Mouse (Mus musculus): ENCODE measurements at regions not wholly inside any gene's neighbourhood (a gene's known extent, or its start where the extent isn't known, plus 50 kb on each side); places are given as distances from the start of the nearest gene placed in this dataset.

DNA sequence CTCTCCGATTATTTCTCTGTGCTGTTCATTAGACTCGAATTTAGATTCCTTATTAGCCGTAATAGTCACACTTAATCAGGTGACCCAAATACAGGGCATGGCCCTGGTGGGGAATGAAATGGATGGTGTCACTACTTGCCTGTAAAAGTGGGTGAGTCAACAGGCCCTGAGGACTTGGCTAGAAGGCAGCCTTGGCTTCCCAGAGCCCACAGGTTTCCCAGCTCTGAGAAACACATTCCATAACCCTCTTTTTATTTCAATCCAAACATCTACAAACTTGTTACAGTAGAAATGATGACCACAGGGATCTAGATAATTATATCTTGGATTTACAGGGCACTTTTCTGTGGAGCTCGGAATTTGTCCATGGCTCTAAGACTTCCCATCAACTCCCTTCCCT lies 105.2 kb upstream of the Slc7a11 start:
- no peak for DNase-seq (ENCODE audit: low spot score in 2 of 2)

DNA sequence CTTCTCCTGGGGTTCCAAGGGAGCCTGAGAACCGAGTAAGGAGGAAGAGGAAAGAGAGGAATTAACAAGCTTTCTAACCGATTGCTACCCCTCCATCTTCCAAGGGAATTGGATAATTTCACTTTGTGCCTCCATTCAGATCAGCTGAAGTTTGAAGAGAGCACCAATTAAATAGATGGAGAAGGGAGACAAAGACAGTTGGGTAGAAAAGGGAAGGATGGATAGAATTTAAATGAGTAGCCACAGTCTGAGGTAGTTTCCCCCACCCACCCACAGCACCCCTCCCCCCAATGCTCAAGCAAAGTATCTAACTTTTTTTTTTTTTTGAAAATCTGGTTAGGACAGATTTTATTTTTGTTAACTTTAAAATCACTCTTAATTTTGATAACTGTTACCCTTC lies 87.2 kb upstream of the Slc7a11 start:
- DNase-seq (ENCODE audit: low spot score in 2 of 2) = no peak

DNA sequence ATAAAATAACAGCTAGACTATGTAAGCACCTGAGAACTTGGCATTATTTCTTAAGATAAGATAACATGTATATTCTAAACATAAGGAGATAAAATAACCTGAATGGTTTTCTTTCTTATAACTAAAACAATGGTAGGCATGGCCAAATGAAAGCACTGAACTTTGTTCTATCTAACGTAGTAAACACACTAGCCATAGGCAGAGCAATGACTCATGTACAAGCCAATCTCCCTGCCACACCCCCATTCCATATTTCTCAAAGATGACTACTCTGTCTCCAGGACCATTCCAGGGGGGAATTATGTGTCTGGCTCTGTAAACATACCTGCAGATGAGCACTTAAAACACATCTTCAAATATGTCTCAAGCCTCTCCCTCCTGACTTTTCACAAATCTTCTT lies 80.6 kb upstream of the Slc7a11 start:
- no peak for DNase-seq (ENCODE audit: low spot score in 2 of 2)

DNA sequence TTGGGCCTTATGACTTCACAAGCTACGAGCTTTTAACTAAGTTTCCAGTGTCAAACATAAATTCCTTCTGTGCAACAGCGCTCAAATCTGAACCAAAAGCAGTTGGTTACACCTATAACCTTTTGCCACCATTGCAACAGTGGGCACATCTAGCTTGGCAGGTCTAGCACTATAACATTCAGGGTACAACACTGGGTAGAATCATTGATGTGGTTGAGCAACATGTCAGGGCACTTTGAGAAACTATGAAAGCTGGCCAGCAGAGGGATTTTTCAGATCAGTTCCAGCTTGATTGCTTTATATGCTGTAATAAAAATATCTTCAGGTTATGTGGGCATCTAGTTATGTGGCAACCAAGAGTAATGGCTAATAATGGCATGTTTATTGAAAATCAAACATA lies 63.8 kb upstream of the Slc7a11 start:
- DNase-seq (ENCODE audit: low spot score in 2 of 2) = no peak

Data from thymus, postnatal 10 days (tissue).